Mouse (Mus musculus): ENCODE results near the gene Map2k1. TPM values are rescaled to one million over a fixed set of nuclear protein-coding genes. Genes with fewer than 3 reads are reported as not detected.

The Map2k1 gene
- polyA plus RNA-seq, 1 experiment from 2014 or later, result 66.7 TPM

GRCm38 (mm10) chr9:64221480-64221879 is 32.0 kb downstream of the Map2k1 start:
- H3K4me3 ChIP-seq (ENCODE audit: low read length), result no peak overlapping the region
- no peak overlapping the region for H3K4me2 ChIP-seq (ENCODE audit: low read depth, low read length)
- no peak overlapping the region for H3K27ac ChIP-seq (ENCODE audit: low read length)
- no peaks in the 10 kb centered on the region for H3K9me3 ChIP-seq (ENCODE audit: control insufficient read depth, low read length)
- no peaks in the 10 kb centered on the region for H3K36me3 ChIP-seq (ENCODE audit: control insufficient read depth, insufficient read depth, low read length)
- no peaks in the 10 kb centered on the region for H3K4me1 ChIP-seq (replicated peaks; ENCODE audit: control insufficient read depth, insufficient read depth, low read length)
- no peaks in the 10 kb centered on the region for H3K27me3 ChIP-seq (ENCODE audit: control insufficient read depth, insufficient read depth, low read depth, low read length)
- WGBS, result 75% methylated on average over 4 of the region's 4 CpGs
- H3K9ac ChIP-seq (ENCODE audit: low read length), result no peak overlapping the region
- ATAC-seq (ENCODE audit: low read depth), result no peak

- Histone ChIP-seq H3K27me3 (ENCODE audit: control insufficient read depth, insufficient read depth, low read depth, low read length) (no peaks in the 10 kb centered on the region), H3K4me2 (ENCODE audit: low read depth, low read length) (no peak overlapping the region), H3K9me3 (ENCODE audit: control insufficient read depth, low read length) (no peaks in the 10 kb centered on the region), H3K27ac (ENCODE audit: low read length) (no peak overlapping the region), H3K9ac (ENCODE audit: low read length) (no peak overlapping the region), H3K4me3 (ENCODE audit: low read length) (no peak overlapping the region), H3K4me1 (replicated peaks; ENCODE audit: control insufficient read depth, insufficient read depth, low read length) (no peaks in the 10 kb centered on the region), H3K36me3 (ENCODE audit: control insufficient read depth, insufficient read depth, low read length) (no peaks in the 10 kb centered on the region)
- WGBS, result 26% methylated on average over 1 of the region's 1 CpGs
- ATAC-seq (ENCODE audit: low read depth), result no peak
These were observed 32.8 kb downstream of the Map2k1 start for GRCm38 (mm10) chr9:64220603-64221002.

GRCm38 (mm10) chr9:64219772-64220420 is 33.5 kb downstream of the Map2k1 start:
- Histone ChIP-seq H3K4me3 (ENCODE audit: low read length) (no peak overlapping the region), H3K9ac (ENCODE audit: low read length) (no peak overlapping the region), H3K4me2 (ENCODE audit: low read depth, low read length) (no peak overlapping the region), H3K27me3 (ENCODE audit: control insufficient read depth, insufficient read depth, low read depth, low read length) (no peaks in the 10 kb centered on the region), H3K9me3 (ENCODE audit: control insufficient read depth, low read length) (no peaks in the 10 kb centered on the region), H3K27ac (ENCODE audit: low read length) (no peak overlapping the region), H3K4me1 (replicated peaks; ENCODE audit: control insufficient read depth, insufficient read depth, low read length) (no peaks in the 10 kb centered on the region), H3K36me3 (ENCODE audit: control insufficient read depth, insufficient read depth, low read length) (no peaks in the 10 kb centered on the region)
- no peak for ATAC-seq (ENCODE audit: low read depth)
- WGBS, result 86% methylated on average over 10 of the region's 10 CpGs

GRCm38 (mm10) chr9:64219305-64219704 is 34.1 kb downstream of the Map2k1 start:
- Histone ChIP-seq H3K4me3 (ENCODE audit: low read length) (no peak overlapping the region), H3K4me1 (replicated peaks; ENCODE audit: control insufficient read depth, insufficient read depth, low read length) (no peaks in the 10 kb centered on the region), H3K27me3 (ENCODE audit: control insufficient read depth, insufficient read depth, low read depth, low read length) (no peaks in the 10 kb centered on the region), H3K27ac (ENCODE audit: low read length) (no peak overlapping the region), H3K36me3 (ENCODE audit: control insufficient read depth, insufficient read depth, low read length) (no peaks in the 10 kb centered on the region), H3K9me3 (ENCODE audit: control insufficient read depth, low read length) (no peaks in the 10 kb centered on the region), H3K9ac (ENCODE audit: low read length) (no peak overlapping the region), H3K4me2 (ENCODE audit: low read depth, low read length) (no peak overlapping the region)
- WGBS, result 79% methylated on average over 1 of the region's 1 CpGs
- ATAC-seq (ENCODE audit: low read depth), result no peak

GRCm38 (mm10) chr9:64217887-64218286 is 35.5 kb downstream of the Map2k1 start:
- Histone ChIP-seq H3K4me1 (replicated peaks; ENCODE audit: control insufficient read depth, insufficient read depth, low read length) (no peaks in the 10 kb centered on the region), H3K27ac (ENCODE audit: low read length) (no peak overlapping the region), H3K9ac (ENCODE audit: low read length) (no peak overlapping the region), H3K4me2 (ENCODE audit: low read depth, low read length) (no peak overlapping the region), H3K27me3 (ENCODE audit: control insufficient read depth, insufficient read depth, low read depth, low read length) (no peaks in the 10 kb centered on the region), H3K9me3 (ENCODE audit: control insufficient read depth, low read length) (no peaks in the 10 kb centered on the region), H3K4me3 (ENCODE audit: low read length) (no peak overlapping the region), H3K36me3 (ENCODE audit: control insufficient read depth, insufficient read depth, low read length) (no peaks in the 10 kb centered on the region)
- ATAC-seq (ENCODE audit: low read depth), result no peak

GRCm38 (mm10) chr9:64216641-64217040 is 36.8 kb downstream of the Map2k1 start:
- no peak for ATAC-seq (ENCODE audit: low read depth)
- Histone ChIP-seq H3K27ac (ENCODE audit: low read length) (no peak overlapping the region), H3K36me3 (ENCODE audit: control insufficient read depth, insufficient read depth, low read length) (peaks cover 3% of the 10 kb centered on the region; the same call in 1 of the 2 replicates), H3K4me1 (replicated peaks; ENCODE audit: control insufficient read depth, insufficient read depth, low read length) (no peaks in the 10 kb centered on the region), H3K9ac (ENCODE audit: low read length) (no peak overlapping the region), H3K27me3 (ENCODE audit: control insufficient read depth, insufficient read depth, low read depth, low read length) (no peaks in the 10 kb centered on the region), H3K9me3 (ENCODE audit: control insufficient read depth, low read length) (no peaks in the 10 kb centered on the region), H3K4me2 (ENCODE audit: low read depth, low read length) (no peak overlapping the region), H3K4me3 (ENCODE audit: low read length) (no peak overlapping the region)
- WGBS, result 95% methylated on average over 2 of the region's 2 CpGs

- ATAC-seq (ENCODE audit: low read depth), result no peak
- no peaks in the 10 kb centered on the region for H3K27me3 ChIP-seq (ENCODE audit: control insufficient read depth, insufficient read depth, low read depth, low read length)
- peaks cover 5% of the 10 kb centered on the region; the same call in 1 of the 2 replicates for H3K36me3 ChIP-seq (ENCODE audit: control insufficient read depth, insufficient read depth, low read length)
- H3K4me2 ChIP-seq (ENCODE audit: low read depth, low read length), result no peak overlapping the region
- H3K9ac ChIP-seq (ENCODE audit: low read length), result no peak overlapping the region
- H3K9me3 ChIP-seq (ENCODE audit: control insufficient read depth, low read length), result no peaks in the 10 kb centered on the region
- no peaks in the 10 kb centered on the region for H3K4me1 ChIP-seq (replicated peaks; ENCODE audit: control insufficient read depth, insufficient read depth, low read length)
- 32% methylated on average over 4 of the region's 4 CpGs for WGBS
- H3K27ac ChIP-seq (ENCODE audit: low read length), result no peak overlapping the region
- H3K4me3 ChIP-seq (ENCODE audit: low read length), result no peak overlapping the region
These were observed 37.3 kb downstream of the Map2k1 start for GRCm38 (mm10) chr9:64216090-64216489.

- Histone ChIP-seq H3K27me3 (ENCODE audit: control insufficient read depth, insufficient read depth, low read depth, low read length) (no peaks in the 10 kb centered on the region), H3K4me2 (ENCODE audit: low read depth, low read length) (no peak overlapping the region), H3K9ac (ENCODE audit: low read length) (no peak overlapping the region), H3K4me3 (ENCODE audit: low read length) (no peak overlapping the region), H3K9me3 (ENCODE audit: control insufficient read depth, low read length) (no peaks in the 10 kb centered on the region), H3K36me3 (ENCODE audit: control insufficient read depth, insufficient read depth, low read length) (peaks cover 6% of the 10 kb centered on the region; the same call in 1 of the 2 replicates), H3K4me1 (replicated peaks; ENCODE audit: control insufficient read depth, insufficient read depth, low read length) (no peaks in the 10 kb centered on the region), H3K27ac (ENCODE audit: low read length) (no peak overlapping the region)
- ATAC-seq (ENCODE audit: low read depth), result no peak
- WGBS, result 87% methylated on average over 17 of the region's 17 CpGs
These were observed 39.0 kb downstream of the Map2k1 start for GRCm38 (mm10) chr9:64214452-64214851.

- peaks cover 11% of the 10 kb centered on the region for H3K36me3 ChIP-seq (ENCODE audit: control insufficient read depth, insufficient read depth, low read length)
- no peak overlapping the region for H3K4me2 ChIP-seq (ENCODE audit: low read depth, low read length)
- H3K9me3 ChIP-seq (ENCODE audit: control insufficient read depth, low read length), result no peaks in the 10 kb centered on the region
- H3K27ac ChIP-seq (ENCODE audit: low read length), result no peak overlapping the region
- H3K9ac ChIP-seq (ENCODE audit: low read length), result no peak overlapping the region
- no peak overlapping the region for H3K4me3 ChIP-seq (ENCODE audit: low read length)
- WGBS, result 73% methylated on average over 3 of the region's 3 CpGs
- no peaks in the 10 kb centered on the region for H3K4me1 ChIP-seq (replicated peaks; ENCODE audit: control insufficient read depth, insufficient read depth, low read length)
- no peak for ATAC-seq (ENCODE audit: low read depth)
- H3K27me3 ChIP-seq (ENCODE audit: control insufficient read depth, insufficient read depth, low read depth, low read length), result no peaks in the 10 kb centered on the region
These were observed 45.8 kb downstream of the Map2k1 start for GRCm38 (mm10) chr9:64207509-64208084.

Measured in lung, embryonic 16.5 days (tissue).